Mouse (Mus musculus): Measurements from ENCODE around the gene Ivns1abp.

- TF ChIP-seq CTCF (IDR thresholded peaks at IDR 0.05; ENCODE audit: borderline replicate concordance, insufficient read depth, low read length) (no peak), POLR2A (IDR thresholded peaks at IDR 0.05; ENCODE audit: low read depth, low read length) (peak; percentile 81)
These were observed at the start of gene Ivns1abp for GRCm38 (mm10) chr1:151344283-151345108.

All from embryonic fibroblast, embryonic 13.5 days (primary cell).